Mouse (Mus musculus) ES-E14 (cell line): ENCODE measurements around the gene Dazap2.

ENCODE experiments used
- CHD2 ChIP-seq: IDR thresholded peaks from 2 replicates; pipeline ENCODE4 v1.6.1; 2014; ENCODE audit warnings: mild to moderate bottlenecking, low read depth, low read length, inconsistent platforms
- HCFC1 ChIP-seq: IDR thresholded peaks from 2 replicates; pipeline ENCODE4 v1.6.1; 2012; ENCODE audit warnings: low read length, inconsistent platforms, borderline replicate concordance; ENCODE audit not compliant: insufficient read depth
- MAFK ChIP-seq: IDR thresholded peaks from 2 replicates; pipeline ENCODE4 v1.6.1; 2014; ENCODE audit warnings: mild to moderate bottlenecking, low read depth, low read length, inconsistent platforms; ENCODE audit not compliant: insufficient read depth
- ZNF384 ChIP-seq: IDR thresholded peaks from 2 replicates; pipeline ENCODE4 v1.6.1; 2012; ENCODE audit warnings: low read depth, low read length, inconsistent platforms

- TF ChIP-seq MAFK (no peak), HCFC1 (no peak), CHD2 (no peak), ZNF384 (no peak)
Observed at GRCm38 (mm10) chr15:100612432-100612831, 2.7 kb upstream of the Dazap2 start.
